Mouse (Mus musculus) CH12.LX (cell line): ENCODE measurements at regions not wholly inside any gene's neighbourhood (a gene's known extent, or its start where the extent isn't known, plus 50 kb on each side); places are given as distances from the start of the nearest gene placed in this dataset.

Experiments used
- DNase-seq: peaks from one replicate; pipeline ENCODE4 v3.0.0-alpha.2; 2013; ENCODE audit errors: extremely low read depth
- H3K27ac ChIP-seq: 2 replicates; pipeline ENCODE4 v1.5.1; 2012; ENCODE audit warnings: low read depth, mild to moderate bottlenecking, control low read depth, moderate library complexity; ENCODE audit not compliant: insufficient read depth
- H3K27me3 ChIP-seq: replicated peaks from 2 replicates; pipeline ENCODE3; 2012; ENCODE audit warnings: inconsistent platforms
- H3K36me3 ChIP-seq, 2 experiments: replicated peaks in 1 of 2; 2 replicates each; pipeline versions ENCODE3 to v1.6.1; 2012; ENCODE audit warnings: inconsistent platforms in 1 of 2, low read length in 1 of 2, mild to moderate bottlenecking in 1 of 2, mixed read lengths in 1 of 2, moderate library complexity in 1 of 2; ENCODE audit not compliant: control insufficient read depth in 1 of 2, insufficient read depth in 1 of 2
- H3K4me1 ChIP-seq, 2 experiments: 2 replicates each; pipeline ENCODE4 v1.6.1; 2012; ENCODE audit warnings: inconsistent platforms in 1 of 2, moderate library complexity in 1 of 2; ENCODE audit not compliant: insufficient read depth in 2 of 2, control insufficient read depth in 1 of 2
- H3K4me2 ChIP-seq: 2 replicates; pipeline ENCODE4 v1.6.1; 2012; ENCODE audit warnings: low read depth, mild to moderate bottlenecking, control low read depth; ENCODE audit not compliant: poor library complexity, insufficient read depth, severe bottlenecking
- H3K4me3 ChIP-seq, 3 experiments: fragments of 150-350 bp in 1 of 3; sonication (generic) in 1 of 3; replicated peaks in 1 of 3; 2 replicates each; pipeline versions ENCODE3 to v1.5.1; 2011 to 2012; ENCODE audit warnings: low read depth in 2 of 3, low read length in 2 of 3, mild to moderate bottlenecking in 2 of 3, moderate library complexity in 2 of 3, control low read depth in 1 of 3, improper control_type of control experiment in 1 of 3, inconsistent platforms in 1 of 3, mixed read lengths in 1 of 3; ENCODE audit not compliant: poor library complexity in 1 of 3
- H3K79me2 ChIP-seq: replicated peaks from 2 replicates; pipeline ENCODE4 v1.6.1; 2012; ENCODE audit warnings: mild to moderate bottlenecking, moderate library complexity; ENCODE audit not compliant: control insufficient read depth, poor library complexity, insufficient read depth, severe bottlenecking; ENCODE audit errors: extremely low read depth
- H3K9ac ChIP-seq: 2 replicates; pipeline ENCODE4 v1.6.1; 2012; ENCODE audit warnings: low read depth, mild to moderate bottlenecking, control low read depth, moderate library complexity; ENCODE audit not compliant: insufficient read depth
- H3K9me3 ChIP-seq: replicated peaks from 2 replicates; pipeline ENCODE3; 2012; ENCODE audit warnings: low read length, inconsistent platforms, mixed read lengths
- BHLHE40 ChIP-seq: IDR thresholded peaks from 2 replicates; pipeline ENCODE4 v1.6.1; 2011; ENCODE audit warnings: mild to moderate bottlenecking, low read depth, low read length, improper control_type of control experiment
- CHD1 ChIP-seq: IDR thresholded peaks from 2 replicates; pipeline ENCODE4 v1.6.1; 2012; ENCODE audit warnings: low read depth, low read length, improper control_type of control experiment, inconsistent platforms
- E2F4 ChIP-seq: IDR thresholded peaks from 2 replicates; pipeline ENCODE4 v1.6.1; 2011; ENCODE audit warnings: low read depth, low read length, improper control_type of control experiment; ENCODE audit not compliant: insufficient replicate concordance
- ETS1 ChIP-seq: conservative IDR thresholded peaks from 2 replicates; pipeline ENCODE4 v1.6.1; 2012; ENCODE audit warnings: low read depth, mild to moderate bottlenecking, inconsistent platforms, low read length, improper control_type of control experiment, moderate library complexity
- GABPA ChIP-seq: IDR thresholded peaks from 2 replicates; pipeline ENCODE4 v1.6.1; 2012; ENCODE audit warnings: low read depth, low read length, improper control_type of control experiment, inconsistent platforms; ENCODE audit not compliant: insufficient replicate concordance
- JUN ChIP-seq: IDR thresholded peaks from 2 replicates; pipeline ENCODE4 v1.6.1; 2011; ENCODE audit warnings: low read depth, mild to moderate bottlenecking, low read length, improper control_type of control experiment, moderate library complexity; ENCODE audit not compliant: insufficient read depth
- JUND ChIP-seq: conservative IDR thresholded peaks from 2 replicates; pipeline ENCODE4 v1.6.1; 2011; ENCODE audit warnings: low read depth, low read length, improper control_type of control experiment
- MXI1 ChIP-seq: IDR thresholded peaks from 2 replicates; pipeline ENCODE4 v1.6.1; 2011; ENCODE audit warnings: mild to moderate bottlenecking, low read depth, low read length, improper control_type of control experiment
- NELFE ChIP-seq: IDR thresholded peaks from 2 replicates; pipeline ENCODE4 v1.6.1; 2011; ENCODE audit warnings: low read depth, low read length, improper control_type of control experiment
- PAX5 ChIP-seq: IDR thresholded peaks from 2 replicates; pipeline ENCODE4 v1.6.1; 2012; ENCODE audit warnings: low read length, inconsistent platforms, mixed read lengths
- POLR2A ChIP-seq: IDR thresholded peaks from 2 replicates; pipeline ENCODE4 v1.6.1; 2011; ENCODE audit warnings: low read depth, mild to moderate bottlenecking, improper control_type of control experiment, low read length
- RAD21 ChIP-seq: IDR thresholded peaks from 2 replicates; pipeline ENCODE4 v1.6.1; 2011; ENCODE audit warnings: low read depth, mild to moderate bottlenecking, low read length, improper control_type of control experiment, moderate library complexity
- RCOR1 ChIP-seq: conservative IDR thresholded peaks from 2 replicates; pipeline ENCODE4 v1.6.1; 2012; ENCODE audit warnings: low read depth, mild to moderate bottlenecking, inconsistent platforms, low read length, improper control_type of control experiment
- TCF12 ChIP-seq: IDR thresholded peaks from 2 replicates; pipeline ENCODE4 v1.6.1; 2014; ENCODE audit warnings: low read depth, mild to moderate bottlenecking, inconsistent platforms, low read length, improper control_type of control experiment
- USF1 ChIP-seq: IDR thresholded peaks from 2 replicates; pipeline ENCODE4 v1.6.1; 2014; ENCODE audit warnings: low read depth, mild to moderate bottlenecking, inconsistent platforms, low read length, improper control_type of control experiment
- ZC3H11A ChIP-seq: IDR thresholded peaks from 2 replicates; pipeline ENCODE4 v1.6.1; 2012; ENCODE audit warnings: low read depth, mild to moderate bottlenecking, inconsistent platforms, low read length, improper control_type of control experiment
- ZKSCAN1 ChIP-seq: IDR thresholded peaks from 2 replicates; pipeline ENCODE4 v1.6.1; 2012; ENCODE audit warnings: low read depth, inconsistent platforms, low read length, improper control_type of control experiment, borderline replicate concordance
- dilution Hi-C: fragments of 300-500 bp; cut with MboI; formaldehyde crosslinking; loops from 2 replicates; pipeline ENCODE4 v1.14.3; 2020; ENCODE audit warnings: low sequenced_read_pairs; ENCODE audit not compliant: extremely low pct_unique_long_range_greater_than_20kb, extremely low pct_ligation_motif_present
- in situ Hi-C: fragments of 300-500 bp; cut with MboI; formaldehyde crosslinking; loops from 3 replicates; pipeline ENCODE4 v1.14.3; 2019; ENCODE audit warnings: low sequenced_read_pairs, low pct_ligation_motif_present, low pct_unique_long_range_greater_than_20kb, mixed read lengths

DNA sequence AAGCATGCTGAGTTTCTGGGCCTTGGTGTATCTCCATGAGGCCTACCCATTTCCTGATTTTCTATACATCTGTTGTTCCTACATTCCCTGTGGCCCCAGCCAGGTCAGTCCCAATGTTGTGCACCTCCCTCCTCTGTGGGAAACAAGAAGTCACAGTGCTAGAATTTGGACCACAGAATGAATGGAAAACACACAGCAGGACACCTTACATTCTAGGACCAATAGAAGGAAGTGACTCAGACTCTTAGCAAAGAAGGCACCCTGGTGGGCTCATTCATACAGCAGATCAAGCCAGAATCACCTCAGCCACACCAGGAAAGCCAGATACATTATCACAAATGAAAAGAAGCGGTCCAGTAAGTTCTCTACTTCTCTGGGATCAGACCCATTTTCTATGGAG is 394.2 kb upstream of the Hs6st1 start:
- dilution Hi-C loops: no loop called here
- Histone ChIP-seq H3K36me3 (no peaks in the 10 kb centered on the region), H3K4me1 (peaks cover 0 to 11% of the 10 kb centered on the region in 2 experiments; a peak in 2 of 4 replicates), H3K27me3 (no peaks in the 10 kb centered on the region), H3K79me2 (no peaks in the 10 kb centered on the region), H3K4me2 (no peak overlapping the region), H3K4me3 (no peak overlapping the region), H3K9me3 (no peaks in the 10 kb centered on the region), H3K27ac (no peak overlapping the region), H3K9ac (no peak overlapping the region)
- no peak for DNase-seq
- in situ Hi-C loops: no loop called here
- no peak for TF ChIP-seq ZKSCAN1
- TF ChIP-seq RCOR1: no peak

DNA sequence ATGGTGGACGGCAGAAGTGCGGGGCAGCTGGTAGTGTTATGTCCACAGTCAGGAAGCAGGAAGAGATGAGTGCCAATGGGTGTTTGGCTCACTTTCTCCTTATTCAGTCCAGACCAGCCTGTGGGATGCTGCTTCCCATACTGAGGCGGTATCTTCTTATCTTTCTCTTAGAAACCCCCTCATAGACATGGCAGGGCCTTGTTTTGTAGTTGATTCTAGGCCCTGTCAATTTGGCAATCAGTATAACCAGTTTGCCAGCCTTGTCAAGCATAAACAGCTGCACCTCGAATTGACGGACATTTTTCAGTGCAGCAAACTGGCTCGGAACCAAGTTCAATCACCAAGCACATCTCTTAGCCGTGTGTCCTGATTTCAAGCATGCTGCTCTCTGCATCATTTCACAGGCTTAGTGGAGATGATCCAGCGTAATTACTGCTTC is 385.7 kb upstream of the Hs6st1 start:
- no peaks in the 10 kb centered on the region for H3K79me2 ChIP-seq
- dilution Hi-C loops (no loop called here), in situ Hi-C loops (no loop called here)
- no peak for DNase-seq
- H3K4me3 ChIP-seq: no peak overlapping the region
- no peak overlapping the region for H3K27ac ChIP-seq
- H3K36me3 ChIP-seq: no peaks in the 10 kb centered on the region
- H3K9me3 ChIP-seq: no peaks in the 10 kb centered on the region
- no peak overlapping the region for H3K9ac ChIP-seq
- H3K4me2 ChIP-seq: no peak overlapping the region
- H3K4me1 ChIP-seq: no peaks in the 10 kb centered on the region
- no peaks in the 10 kb centered on the region for H3K27me3 ChIP-seq
- TF ChIP-seq GABPA: no peak

- no peak for DNase-seq
- no peak overlapping the region for H3K27ac ChIP-seq
- H3K79me2 ChIP-seq: no peaks in the 10 kb centered on the region
- no peaks in the 10 kb centered on the region for H3K36me3 ChIP-seq
- H3K9ac ChIP-seq: no peak overlapping the region
- H3K9me3 ChIP-seq: no peaks in the 10 kb centered on the region
- no peaks in the 10 kb centered on the region for H3K27me3 ChIP-seq
- no peak overlapping the region for H3K4me2 ChIP-seq
- no peak overlapping the region for H3K4me3 ChIP-seq
- dilution Hi-C loops: no loop called here
- peak; percentile 29; the same call in 1 of the 2 replicates for TF ChIP-seq BHLHE40
- TF ChIP-seq RAD21: no peak
- H3K4me1 ChIP-seq: no peaks in the 10 kb centered on the region; a peak in 1 of 4 replicates
- in situ Hi-C loops: no loop called here
Measured at GRCm38 (mm10) chr1:35685651-35686050, 382.5 kb upstream of the Hs6st1 start.

DNA sequence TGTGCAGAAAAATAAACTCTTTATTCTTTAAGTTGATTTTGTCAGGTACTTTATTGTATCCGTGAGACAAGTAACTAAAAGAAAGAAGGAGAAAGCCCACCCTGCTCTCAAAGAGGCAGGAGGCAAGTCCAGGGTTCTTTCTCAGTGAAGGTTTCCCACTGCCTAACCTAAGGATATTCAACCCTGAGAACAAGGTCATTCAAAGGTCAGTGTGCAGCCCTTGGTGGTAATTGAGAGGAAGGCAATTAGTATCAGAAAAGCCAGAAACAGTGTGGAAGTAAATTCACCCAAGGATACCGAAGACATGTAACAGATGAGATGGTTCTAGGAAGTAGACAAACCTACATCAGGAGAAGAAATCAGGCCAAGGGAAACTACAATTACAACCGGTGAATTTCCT is 373.9 kb upstream of the Hs6st1 start:
- Histone ChIP-seq H3K36me3 (no peaks in the 10 kb centered on the region), H3K4me2 (no peak overlapping the region), H3K27ac (no peak overlapping the region), H3K27me3 (peaks cover 1% of the 10 kb centered on the region), H3K9ac (no peak overlapping the region), H3K79me2 (no peaks in the 10 kb centered on the region), H3K4me1 (no peaks in the 10 kb centered on the region), H3K9me3 (no peaks in the 10 kb centered on the region), H3K4me3 (no peak overlapping the region)
- no peak for DNase-seq
- dilution Hi-C loops (no loop called here), in situ Hi-C loops (no loop called here)
- TF ChIP-seq CHD1 (no peak), JUND (no peak), E2F4 (no peak), MXI1 (no peak), ZC3H11A (no peak), USF1 (no peak), NELFE (no peak), TCF12 (no peak), ETS1 (no peak), PAX5 (no peak), JUN (no peak), RCOR1 (no peak), POLR2A (no peak)
